Mouse (Mus musculus): ENCODE results near the gene Stpg3.
"Not testable (repeated sequence)": the region's sequence is repeated elsewhere in the genome, so short reads cannot be mapped to it uniquely, and the experiment has no call there.

Stpg3 gene

GRCm38 (mm10) chr2:25214444-25214843, at the start of gene Stpg3:
Gene Stpg3, minus strand, starts transcription at chr2:25214637.
- no peak for DNase-seq (ENCODE audit: low spot score in 2 of 2)

- no peak for DNase-seq (ENCODE audit: low spot score in 2 of 2)
Observed at GRCm38 (mm10) chr2:25263623-25264285, 49.3 kb upstream of the Stpg3 start.

GRCm38 (mm10) chr2:25262795-25263622, 48.6 kb upstream of the Stpg3 start:
- DNase-seq (ENCODE audit: low spot score in 2 of 2): no peak

GRCm38 (mm10) chr2:25262291-25262767, 47.9 kb upstream of the Stpg3 start, which contains the start of gene Tprn:
Gene Tprn, plus strand, starts transcription at chr2:25262618.
- peak; percentile 90 to 97 for DNase-seq (ENCODE audit: low spot score in 2 of 2)

GRCm38 (mm10) chr2:25261870-25262269, 47.4 kb upstream of the Stpg3 start:
- DNase-seq (ENCODE audit: low spot score in 2 of 2): no peak

- no peak for DNase-seq (ENCODE audit: low spot score in 2 of 2)
Observed at GRCm38 (mm10) chr2:25258887-25259286, 44.5 kb upstream of the Stpg3 start.

GRCm38 (mm10) chr2:25257250-25257649, 42.8 kb upstream of the Stpg3 start:
- not testable (repeated sequence) for DNase-seq (ENCODE audit: low spot score in 2 of 2)

- DNase-seq (ENCODE audit: low spot score in 2 of 2): not testable (repeated sequence)
Observed at GRCm38 (mm10) chr2:25256443-25257109, 42.1 kb upstream of the Stpg3 start.

GRCm38 (mm10) chr2:25255284-25255779, 40.9 kb upstream of the Stpg3 start, which contains the start of gene Tmem203:
Gene Tmem203, plus strand, starts transcription at chr2:25255439.
- peak; percentile 88 to 89 for DNase-seq (ENCODE audit: low spot score in 2 of 2)

- no peak for DNase-seq (ENCODE audit: low spot score in 2 of 2)
Observed at GRCm38 (mm10) chr2:25252331-25252730, 37.9 kb upstream of the Stpg3 start.

- no peak for DNase-seq (ENCODE audit: low spot score in 2 of 2)
Observed at GRCm38 (mm10) chr2:25246183-25247072, 32.0 kb upstream of the Stpg3 start, which contains the start of gene AL732309.1. Gene AL732309.1, minus strand, starts transcription at chr2:25246863.

GRCm38 (mm10) chr2:25244144-25244543, 29.7 kb upstream of the Stpg3 start:
- DNase-seq (ENCODE audit: low spot score in 2 of 2): no peak

- DNase-seq (ENCODE audit: low spot score in 2 of 2): no peak
Observed at GRCm38 (mm10) chr2:25243342-25243741, 28.9 kb upstream of the Stpg3 start.

- no peak for DNase-seq (ENCODE audit: low spot score in 2 of 2)
Observed at GRCm38 (mm10) chr2:25242101-25242506, 27.7 kb upstream of the Stpg3 start, which contains the start of the genes Rnf208 and Cysrt1. Gene Rnf208, plus strand, starts transcription at chr2:25242255. Gene Cysrt1, minus strand, starts transcription at chr2:25242452.

- no peak for DNase-seq (ENCODE audit: low spot score in 2 of 2)
Observed at GRCm38 (mm10) chr2:25241438-25241775, 27.0 kb upstream of the Stpg3 start.

- DNase-seq (ENCODE audit: low spot score in 2 of 2): peak; percentile 71 to 73
Observed at GRCm38 (mm10) chr2:25240723-25241437, 26.4 kb upstream of the Stpg3 start.

- DNase-seq (ENCODE audit: low spot score in 2 of 2): no peak
Observed at GRCm38 (mm10) chr2:25240310-25240709, 25.9 kb upstream of the Stpg3 start.

- no peak for DNase-seq (ENCODE audit: low spot score in 2 of 2)
Observed at GRCm38 (mm10) chr2:25239766-25240165, 25.3 kb upstream of the Stpg3 start.

- DNase-seq (ENCODE audit: low spot score in 2 of 2): no peak
Observed at GRCm38 (mm10) chr2:25238106-25238505, 23.7 kb upstream of the Stpg3 start.

GRCm38 (mm10) chr2:25237522-25237921, 23.1 kb upstream of the Stpg3 start:
- no peak for DNase-seq (ENCODE audit: low spot score in 2 of 2)
